Mouse (Mus musculus): ENCODE data around the gene Spen.
A peak's percentile ranks its signal among the peaks of the same experiment; 100 is the strongest.

GRCm38 (mm10) chr4:141444451-141445327 is 93.7 kb downstream of the Spen start, which contains the start of gene Zbtb17:
- TF ChIP-seq CTCF (IDR thresholded peaks at IDR 0.05; ENCODE audit: insufficient read depth, low read depth, low read length): no peak
- peak; percentile 29; the same call in 1 of the 2 replicates for TF ChIP-seq POLR2A (IDR thresholded peaks at IDR 0.05; ENCODE audit: insufficient read depth, low read depth, low read length)

Measured in olfactory bulb, adult 2 months (tissue).